Mouse (Mus musculus) hindbrain, embryonic 14.5 days (tissue): Measurements from ENCODE around the gene Gm12800. TPM values are rescaled to one million over a fixed set of nuclear protein-coding genes. Genes with fewer than 3 reads are reported as not detected.
"Not testable (repeated sequence)": the region's sequence is repeated elsewhere in the genome, so short reads cannot be mapped to it uniquely, and the experiment has no call there.

Source experiments
- ATAC-seq: fragments of 200-750 bp; cut with Nextera tagmentation; 2 replicates; pipeline ENCODE4 v1.8.0; 2017; ENCODE audit warnings: moderate number of reproducible peaks, mild to moderate bottlenecking, moderate TSS enrichment, moderate library complexity; ENCODE audit not compliant: low FRiP score
- DNase-seq: peaks from one replicate; pipeline ENCODE4 v3.0.0-alpha.2; 2015; ENCODE audit warnings: low spot score
- H3K27ac ChIP-seq: fragments of 300-500 bp; sonication (generic); 2 replicates; pipeline ENCODE4 v1.5.1; 2014; ENCODE audit warnings: mild to moderate bottlenecking, moderate library complexity
- H3K27me3 ChIP-seq: fragments of 300-500 bp; sonication (generic); 2 replicates; pipeline ENCODE4 v1.6.1; 2014; ENCODE audit warnings: mild to moderate bottlenecking, low read length, mixed read lengths; ENCODE audit not compliant: control insufficient read depth, insufficient read depth
- H3K36me3 ChIP-seq: fragments of 300-500 bp; sonication (generic); replicated peaks from 2 replicates; pipeline ENCODE4 v1.6.1; 2014; ENCODE audit not compliant: control insufficient read depth, insufficient read depth
- H3K4me1 ChIP-seq: fragments of 300-500 bp; sonication (generic); replicated peaks from 2 replicates; pipeline ENCODE4 v1.6.1; 2014; ENCODE audit warnings: antibody characterized with exemption, low read length, mixed read lengths; ENCODE audit not compliant: control insufficient read depth, insufficient read depth
- H3K4me2 ChIP-seq: fragments of 300-500 bp; sonication (generic); replicated peaks from 2 replicates; pipeline ENCODE4 v1.6.1; 2014; ENCODE audit warnings: mild to moderate bottlenecking, moderate library complexity
- H3K4me3 ChIP-seq: fragments of 300-500 bp; sonication (generic); replicated peaks from 2 replicates; pipeline ENCODE4 v1.5.1; 2014; ENCODE audit warnings: mild to moderate bottlenecking, low read length
- H3K9ac ChIP-seq: fragments of 300-500 bp; sonication (generic); 2 replicates; pipeline ENCODE4 v1.6.1; 2014
- H3K9me3 ChIP-seq: fragments of 300-500 bp; sonication (generic); 2 replicates; pipeline ENCODE4 v1.6.1; 2016; ENCODE audit warnings: low read length; ENCODE audit not compliant: control insufficient read depth
- WGBS: fragments of 180-500 bp; shearing (Covaris S2); extraction: QIAGEN DNeasy Blood & Tissue Kit; methylation state at CpG from one replicate; pipeline ENCODE4 v1.1.7; 2014; 5-methylcytosine and 5-hydroxymethylcytosine counted together
- polyA plus RNA-seq: library from polyadenylated mRNA; unstranded; fragments of >200 nt; fragmentation: Nextera tagmentation; extraction: Ambion mirVana; gene quantifications from 2 replicates; pipeline ENCODE4 v1.2.1, GENCODE M21; 2014

The Gm12800 gene
- polyA plus RNA-seq = not detected in 2 replicates

- not testable (repeated sequence) for H3K27me3 ChIP-seq, H3K4me2 ChIP-seq, H3K36me3 ChIP-seq, H3K4me3 ChIP-seq, H3K4me1 ChIP-seq, H3K9me3 ChIP-seq, H3K27ac ChIP-seq, H3K9ac ChIP-seq, ATAC-seq, DNase-seq
- WGBS = 88% methylated on average over 2 of the region's 2 CpGs
Observed at GRCm38 (mm10) chr4:101908821-101909220, at the start of gene Gm12800. Gene Gm12800 (plus strand): TSS chr4:101909121.

- H3K27ac ChIP-seq = no peak overlapping the region
- no peak overlapping the region for H3K4me3 ChIP-seq
- H3K4me2 ChIP-seq = no peak overlapping the region
- H3K27me3 ChIP-seq = no peaks in the 10 kb centered on the region
- H3K9me3 ChIP-seq = no peaks in the 10 kb centered on the region
- 43% methylated on average over 6 of the region's 6 CpGs for WGBS
- ATAC-seq = no peak
- no peak overlapping the region for H3K9ac ChIP-seq
- DNase-seq = no peak
- no peaks in the 10 kb centered on the region for H3K4me1 ChIP-seq
- H3K36me3 ChIP-seq = no peaks in the 10 kb centered on the region
Observed at GRCm38 (mm10) chr4:101860873-101861272, 48.0 kb upstream of the Gm12800 start.

- H3K9me3 ChIP-seq = no peaks in the 10 kb centered on the region
- WGBS = 93% methylated on average over 6 of the region's 6 CpGs
- no peak overlapping the region for H3K27ac ChIP-seq
- H3K27me3 ChIP-seq = no peaks in the 10 kb centered on the region
- H3K4me2 ChIP-seq = no peak overlapping the region
- DNase-seq = no peak
- no peak overlapping the region for H3K9ac ChIP-seq
- ATAC-seq = no peak
- no peaks in the 10 kb centered on the region for H3K36me3 ChIP-seq
- H3K4me3 ChIP-seq = no peak overlapping the region
- H3K4me1 ChIP-seq = no peaks in the 10 kb centered on the region
Observed at GRCm38 (mm10) chr4:101862289-101862688, 46.6 kb upstream of the Gm12800 start.

- H3K9me3 ChIP-seq, H3K4me1 ChIP-seq, H3K27me3 ChIP-seq, H3K36me3 ChIP-seq, H3K4me3 ChIP-seq, ATAC-seq, DNase-seq, H3K9ac ChIP-seq, H3K27ac ChIP-seq, H3K4me2 ChIP-seq: not testable (repeated sequence)
- WGBS = 64% methylated on average over 2 of the region's 2 CpGs
Observed at GRCm38 (mm10) chr4:101872031-101872430, 36.9 kb upstream of the Gm12800 start.

- 90% methylated on average over 15 of the region's 15 CpGs for WGBS
- not testable (repeated sequence) for H3K9me3 ChIP-seq, H3K4me1 ChIP-seq, ATAC-seq, H3K4me3 ChIP-seq, H3K27ac ChIP-seq, H3K36me3 ChIP-seq, H3K9ac ChIP-seq, DNase-seq, H3K4me2 ChIP-seq, H3K27me3 ChIP-seq
Observed at GRCm38 (mm10) chr4:101875687-101876086, 33.2 kb upstream of the Gm12800 start.

- Histone ChIP-seq H3K4me3 (no peak overlapping the region), H3K27me3 (no peaks in the 10 kb centered on the region), H3K36me3 (no peaks in the 10 kb centered on the region), H3K27ac (no peak overlapping the region), H3K9me3 (no peaks in the 10 kb centered on the region), H3K4me2 (no peak overlapping the region), H3K4me1 (no peaks in the 10 kb centered on the region), H3K9ac (no peak overlapping the region)
- 57% methylated on average over 3 of the region's 3 CpGs for whole genome bisulfite sequencing
- DNase-seq (no peak), ATAC-seq (no peak)
Observed at GRCm38 (mm10) chr4:101883641-101884040, 25.3 kb upstream of the Gm12800 start.

GRCm38 (mm10) chr4:101889377-101889776 lies 19.5 kb upstream of the Gm12800 start:
- ATAC-seq (no peak), DNase-seq (no peak)
- H3K4me2 ChIP-seq = no peak overlapping the region
- no peaks in the 10 kb centered on the region for H3K36me3 ChIP-seq
- no peaks in the 10 kb centered on the region for H3K27me3 ChIP-seq
- no peaks in the 10 kb centered on the region for H3K9me3 ChIP-seq
- no peaks in the 10 kb centered on the region for H3K4me1 ChIP-seq
- no peak overlapping the region for H3K9ac ChIP-seq
- no peak overlapping the region for H3K4me3 ChIP-seq
- no peak overlapping the region for H3K27ac ChIP-seq

GRCm38 (mm10) chr4:101893656-101894420 lies 15.1 kb upstream of the Gm12800 start, which contains the start of gene C130073F10Rik:
Gene C130073F10Rik (minus strand): TSS chr4:101893789.
- whole genome bisulfite sequencing = 91% methylated on average over 7 of the region's 7 CpGs
- no peak within 1 kb of the TSS for H3K4me2 ChIP-seq
- no peak within 1 kb of the TSS for H3K4me3 ChIP-seq
- no peak for ATAC-seq
- no peaks in the 10 kb centered on the region for H3K9me3 ChIP-seq
- no peaks in the 10 kb centered on the region for H3K36me3 ChIP-seq
- no peaks in the 10 kb centered on the region for H3K27me3 ChIP-seq
- H3K27ac ChIP-seq = no peak within 1 kb of the TSS
- no peak within 1 kb of the TSS for H3K9ac ChIP-seq
- no peaks in the 10 kb centered on the region for H3K4me1 ChIP-seq
- no peak for DNase-seq

GRCm38 (mm10) chr4:101940107-101940506 lies 31.2 kb downstream of the Gm12800 start, which contains the start of gene Gm12794:
Gene Gm12794 (plus strand): TSS chr4:101940407.
- ATAC-seq, H3K4me1 ChIP-seq, H3K9ac ChIP-seq, H3K27ac ChIP-seq, DNase-seq, H3K9me3 ChIP-seq, H3K27me3 ChIP-seq, H3K4me3 ChIP-seq, H3K36me3 ChIP-seq, H3K4me2 ChIP-seq: not testable (repeated sequence)
- 75% methylated on average over 1 of the region's 2 CpGs for WGBS
